Mouse (Mus musculus) frontal cortex, postnatal 25 days (tissue): ENCODE data around the gene Kctd10.

ENCODE experiments used
- DNase-seq, 2 experiments: peaks; one replicate each; pipeline ENCODE4 v3.0.0; 2022; ENCODE audit warnings: low spot score in 2 of 2

Kctd10 gene

GRCm38 (mm10) chr5:114347005-114347404 lies 33.3 kb downstream of the Kctd10 start:
- no peak for DNase-seq

GRCm38 (mm10) chr5:114345538-114345937 lies 34.8 kb downstream of the Kctd10 start:
- no peak for DNase-seq

GRCm38 (mm10) chr5:114343612-114344011 lies 36.7 kb downstream of the Kctd10 start:
- DNase-seq, result no peak

GRCm38 (mm10) chr5:114342996-114343395 lies 37.3 kb downstream of the Kctd10 start:
- DNase-seq, result no peak

GRCm38 (mm10) chr5:114323791-114324507 lies 56.4 kb downstream of the Kctd10 start:
- peak in 1 of 2 experiments; percentile 14 for DNase-seq

GRCm38 (mm10) chr5:114323105-114323790 lies 57.1 kb downstream of the Kctd10 start:
- no peak for DNase-seq
